Mouse (Mus musculus) gastrocnemius, postnatal 10 days (tissue): ENCODE measurements around the gene Acaca. TPM values are rescaled to one million over a fixed set of nuclear protein-coding genes. Genes with fewer than 3 reads are reported as not detected.

ENCODE experiments used
- DNase-seq: peaks from one replicate; pipeline ENCODE4 v3.0.0; 2021; ENCODE audit warnings: mixed read lengths
- long read RNA-seq, 2 experiments: library from polyadenylated mRNA; stranded (forward); transcript quantifications; one replicate each; pipeline ENCODE4 v2.0.0; 2021
- total RNA-seq, 2 experiments: library from RNA; stranded (reverse); gene quantifications; 2 replicates each; pipeline ENCODE4 v1.2.3; 2021

Acaca gene
- total RNA-seq = 10 to 100 TPM; 15.7 to 16.4 TPM
- long read RNA-seq, experiment 1, partial matches to known transcripts = 1 of 4 reads
- long read RNA-seq, experiment 1, other reads (novel, unspliced or antisense) = 3 of 4 reads
- long read RNA-seq, experiment 2, partial matches to known transcripts = 4 of 4 reads
- long read RNA-seq, experiment 2, other reads (novel, unspliced or antisense) = 0 of 4 reads

DNA sequence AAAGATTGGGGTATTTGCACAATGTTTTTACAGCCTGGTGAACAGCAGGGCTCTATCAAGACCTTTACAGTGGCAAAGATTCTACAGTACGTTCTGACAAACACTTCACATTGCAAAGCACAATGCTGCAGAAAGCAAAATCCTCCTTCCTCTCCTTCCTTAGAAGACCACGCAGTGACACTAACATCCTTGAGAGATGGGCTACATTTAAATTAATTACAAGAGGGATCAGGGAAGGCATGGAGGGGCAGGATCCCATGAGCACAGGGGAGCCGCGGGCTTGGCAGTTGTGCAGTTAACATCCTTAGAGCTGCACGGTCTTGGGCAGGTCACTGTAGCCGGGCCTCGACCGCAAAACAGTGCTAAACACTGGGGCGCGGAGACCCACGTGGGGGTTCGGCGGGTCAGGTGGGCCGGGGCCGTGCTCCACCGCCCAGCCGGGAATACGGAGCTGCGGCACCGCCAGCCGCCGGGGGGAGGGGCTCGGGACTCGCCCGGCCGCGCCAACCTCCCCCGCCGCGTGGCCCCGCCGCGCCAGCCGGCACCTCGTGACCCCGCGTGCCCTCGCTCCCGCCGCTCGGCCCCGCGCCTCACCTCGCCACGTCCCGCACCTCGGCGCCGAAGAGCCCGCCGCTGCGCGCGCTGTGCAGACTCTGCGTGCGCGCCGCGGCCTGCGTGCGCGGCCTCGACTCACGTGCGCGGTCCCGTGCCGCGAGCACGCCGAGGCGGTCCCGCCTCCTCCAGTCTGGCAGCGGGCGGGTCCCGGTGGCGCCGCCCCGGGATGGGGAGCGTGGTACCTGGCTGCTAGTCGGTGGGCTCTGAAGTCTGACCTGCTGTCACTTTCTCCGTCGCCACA is at the start of gene Acaca, which contains the start of gene Tada2a:
Acaca (plus strand) TSS at position 730 of the 856 bp plus-strand sequence.
Tada2a (minus strand) TSS at position 658 of the 856 bp plus-strand sequence.
- peak; percentile 83 for DNase-seq

- DNase-seq = no peak
Observed at GRCm38 (mm10) chr11:84079887-84080286, 49.6 kb upstream of the Acaca start.

DNA sequence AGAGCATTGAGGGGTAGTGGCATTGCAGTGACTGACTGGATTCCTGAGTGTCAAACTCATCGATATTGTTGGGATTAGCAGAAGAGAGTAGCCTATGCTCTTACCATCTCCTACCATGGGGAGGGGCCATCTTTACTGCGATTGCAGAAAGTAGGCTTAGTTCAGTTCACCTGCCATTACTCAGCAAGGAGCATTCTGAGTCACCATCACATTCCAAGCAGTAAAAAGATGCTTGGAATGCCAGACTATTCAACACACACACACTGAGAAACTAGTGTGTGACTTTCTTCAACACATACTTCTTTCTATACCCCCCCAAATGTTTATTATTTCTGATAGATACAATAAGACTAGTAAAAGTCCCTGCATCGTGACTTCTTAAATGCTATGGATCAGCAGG is 49.1 kb upstream of the Acaca start:
- no peak for DNase-seq

DNA sequence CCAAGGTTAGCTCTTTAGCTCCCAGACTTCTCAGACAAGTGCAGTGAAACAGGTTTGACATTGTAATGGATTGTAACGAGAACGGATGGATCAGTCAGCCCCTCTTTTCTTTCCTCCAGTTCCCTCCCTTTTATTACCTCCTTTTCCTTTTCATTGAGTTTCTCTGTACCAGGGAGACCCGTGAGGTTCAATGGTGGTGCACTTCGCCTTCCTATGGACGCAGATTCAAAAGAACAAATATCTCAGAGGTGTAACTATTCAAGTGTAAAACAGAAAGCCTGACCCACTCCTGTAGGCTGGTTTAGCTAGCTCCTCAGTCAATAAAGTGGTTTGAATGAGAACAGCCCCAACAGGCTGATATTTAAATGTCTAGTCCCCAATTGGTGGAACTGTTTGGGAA is 47.6 kb upstream of the Acaca start:
- DNase-seq = no peak

DNA sequence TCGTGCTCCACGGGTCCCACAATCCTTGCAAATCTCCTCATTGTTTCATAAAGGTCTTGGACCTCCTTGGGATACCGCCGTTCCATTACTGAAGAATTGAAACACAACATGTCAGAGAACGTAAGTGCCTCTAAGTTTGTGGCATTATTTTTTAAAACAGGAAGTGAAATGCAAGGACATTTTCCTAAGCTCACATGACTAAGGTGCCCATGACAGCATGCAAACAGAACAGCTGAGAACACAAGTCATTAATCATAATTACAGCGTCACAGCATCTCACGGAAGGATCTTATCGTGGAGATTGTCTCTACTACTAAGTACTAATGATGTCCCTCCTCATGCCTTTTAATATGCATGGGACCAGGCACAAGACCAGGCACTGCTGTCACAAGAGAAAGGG is 38.9 kb upstream of the Acaca start:
- no peak for DNase-seq

- no peak for DNase-seq
Observed at GRCm38 (mm10) chr11:84095084-84095483, 34.4 kb upstream of the Acaca start.

DNA sequence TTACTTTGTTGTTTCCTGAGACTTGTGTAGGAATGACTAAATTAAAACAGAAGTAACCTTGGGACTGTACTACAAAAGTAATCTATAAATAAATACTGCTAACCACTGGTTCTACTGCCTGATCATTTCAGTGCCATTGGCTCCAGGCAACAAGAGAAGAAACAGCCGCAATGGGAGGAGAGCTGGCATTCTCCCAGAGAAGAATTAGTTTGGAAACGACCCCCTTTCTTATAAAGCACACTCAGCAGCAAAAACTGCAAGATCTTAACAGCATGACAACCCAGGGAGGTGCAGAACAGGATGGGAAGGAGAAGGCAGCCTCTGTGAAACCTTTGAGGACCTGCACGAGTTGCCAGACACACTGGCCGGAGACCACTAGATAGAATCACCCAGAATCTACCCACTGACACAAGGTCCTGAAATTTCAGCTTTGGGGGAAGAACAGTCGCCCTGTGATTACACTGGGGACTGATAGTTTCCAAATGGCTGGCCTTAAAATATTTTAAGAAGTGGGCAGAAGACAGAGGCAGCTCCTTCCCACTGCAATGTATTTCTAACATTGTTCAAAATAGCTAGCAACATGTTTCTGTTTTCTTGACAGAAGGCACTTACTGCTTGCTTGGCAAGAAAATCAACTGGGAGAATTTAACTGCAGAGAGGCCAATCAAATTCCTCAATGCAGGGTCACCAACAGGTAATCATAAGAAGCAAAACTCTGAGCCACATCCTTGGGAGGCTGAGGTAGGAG is 32.0 kb upstream of the Acaca start:
- DNase-seq = no peak

- DNase-seq = no peak
Observed at GRCm38 (mm10) chr11:84101182-84101581, 28.3 kb upstream of the Acaca start.

DNA sequence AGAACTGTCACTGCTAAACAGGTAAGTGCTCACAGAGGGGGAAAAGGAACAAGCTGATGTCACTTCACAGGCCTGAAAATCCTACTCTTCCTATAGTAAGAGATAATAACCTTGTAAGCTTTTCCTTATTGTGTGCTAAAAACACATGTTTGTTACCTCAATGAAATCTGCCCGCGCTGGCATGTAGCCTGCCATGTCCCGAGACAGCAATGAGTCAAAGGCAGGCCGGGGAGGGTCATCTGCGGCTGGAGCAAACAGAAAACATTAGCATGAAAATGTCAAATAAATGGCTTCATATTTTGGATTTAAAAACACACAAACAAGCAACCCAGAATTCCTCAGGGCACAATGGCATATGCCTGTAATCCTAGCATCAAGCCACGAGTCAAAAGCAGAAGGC is 25.4 kb upstream of the Acaca start:
- no peak for DNase-seq

- no peak for DNase-seq
Observed at GRCm38 (mm10) chr11:84107137-84107536, 22.3 kb upstream of the Acaca start.

DNA sequence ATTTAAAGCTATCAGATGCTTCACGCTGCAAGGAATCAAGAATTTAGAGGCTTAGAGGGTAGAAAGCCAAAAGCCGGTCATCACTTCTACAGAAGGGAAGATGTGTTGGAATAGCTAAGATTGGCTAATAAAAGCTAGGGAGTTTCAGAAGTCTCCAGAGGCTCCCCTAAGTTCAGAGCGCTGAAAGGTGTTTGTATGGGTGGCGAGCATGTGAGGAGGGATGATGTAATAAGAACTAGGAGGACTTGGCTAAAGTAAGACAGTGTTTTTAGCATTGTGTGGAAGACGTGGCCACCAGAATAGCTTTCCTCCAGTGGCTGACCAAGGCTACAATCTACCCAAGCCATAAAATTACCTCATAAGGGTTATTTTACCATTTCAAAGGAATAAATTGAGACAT is 15.8 kb upstream of the Acaca start:
- no peak for DNase-seq

DNA sequence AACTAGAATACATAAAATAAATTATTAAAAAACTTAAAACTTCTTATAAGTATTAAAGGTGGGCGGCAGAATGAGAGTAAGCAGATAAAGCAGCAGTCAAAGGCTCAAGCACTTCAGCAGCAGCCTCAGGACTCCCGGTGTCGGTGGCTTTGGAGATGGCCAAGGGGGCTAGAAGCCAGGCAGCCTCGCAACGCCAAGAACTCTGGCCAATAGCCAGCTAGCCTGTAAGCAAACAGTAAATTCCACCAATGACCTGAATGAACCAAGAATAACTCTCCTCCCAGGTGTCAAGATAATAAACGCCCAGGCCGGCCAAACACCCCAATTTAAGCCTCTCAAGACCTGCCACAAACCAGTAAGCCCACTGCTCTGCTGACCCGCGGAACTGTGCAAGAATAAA is 13.8 kb upstream of the Acaca start:
- peak; percentile 23 for DNase-seq

DNA sequence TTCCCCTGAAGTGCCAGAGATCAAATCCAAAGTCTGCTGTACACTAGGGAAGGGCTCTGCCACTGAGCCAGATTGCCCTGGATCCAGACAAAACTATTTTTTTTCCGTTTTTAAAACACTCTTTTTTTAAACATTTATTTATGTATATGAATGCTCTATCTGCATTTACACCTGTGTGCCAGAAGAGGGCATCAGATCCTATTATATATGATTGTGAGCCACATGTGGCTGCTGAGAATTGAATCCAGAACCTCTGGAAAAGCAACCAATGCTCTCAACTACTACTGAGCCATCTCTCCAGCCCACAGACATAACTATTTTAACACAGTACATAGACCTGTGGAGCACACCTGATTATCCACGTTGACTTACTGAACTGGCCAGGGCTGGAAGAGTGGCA is 13.3 kb upstream of the Acaca start:
- no peak for DNase-seq

DNA sequence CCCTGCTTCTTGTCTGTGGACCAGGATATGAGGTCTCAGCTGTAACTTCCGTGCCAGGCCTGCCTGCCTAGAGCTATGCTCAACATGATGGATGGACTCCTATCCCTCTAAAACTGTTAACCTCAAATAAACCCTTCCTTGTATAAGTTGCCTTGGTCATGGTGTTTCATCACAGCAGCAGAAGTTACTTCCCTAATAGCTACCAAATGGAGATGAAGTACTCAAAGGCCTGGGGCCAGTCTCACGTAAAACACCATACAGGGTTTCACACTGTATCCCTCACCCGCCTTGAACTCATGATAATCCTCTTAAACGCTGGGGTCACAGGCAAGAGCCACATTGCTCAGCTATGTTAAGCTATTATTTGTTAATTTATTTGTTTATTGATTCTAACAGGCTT is 12.0 kb upstream of the Acaca start:
- DNase-seq = no peak

- no peak for DNase-seq
Observed at GRCm38 (mm10) chr11:84121051-84121956, 8.2 kb upstream of the Acaca start.

- DNase-seq = no peak
Observed at GRCm38 (mm10) chr11:84127977-84128376, 1.5 kb upstream of the Acaca start.

- no peak for DNase-seq
Observed at GRCm38 (mm10) chr11:84129799-84130185, 320 bp downstream of the Acaca start.

- no peak for DNase-seq
Observed at GRCm38 (mm10) chr11:84134331-84134860, 4.9 kb downstream of the Acaca start.

GRCm38 (mm10) chr11:84136453-84136852 is 7.0 kb downstream of the Acaca start:
- no peak for DNase-seq

DNA sequence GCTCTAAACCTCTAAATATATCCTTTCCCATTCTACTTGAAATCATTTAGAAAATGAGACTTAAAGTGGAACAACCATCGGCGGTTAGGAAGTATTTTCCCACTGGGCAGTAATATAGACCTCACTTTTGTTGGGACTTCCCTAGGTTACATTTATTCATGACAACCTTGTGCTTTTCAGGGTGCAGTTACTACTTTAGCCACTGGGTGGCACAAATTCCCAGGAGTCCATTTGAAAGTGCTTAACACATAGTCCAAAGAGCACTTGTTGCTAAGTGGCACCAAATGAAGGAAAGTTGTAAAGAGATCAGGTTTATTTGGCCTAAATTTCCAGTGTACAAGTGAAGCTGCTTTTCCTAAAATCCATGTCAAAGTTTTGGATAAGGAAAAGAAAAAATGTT is 12.3 kb downstream of the Acaca start:
- peak; percentile 25 for DNase-seq

- no peak for DNase-seq
Observed at GRCm38 (mm10) chr11:84145201-84145798, 15.8 kb downstream of the Acaca start.
